Mouse (Mus musculus) v-Abl transformed pro-B cells (cell line): ENCODE data around the gene Ctsd.
"Not testable (repeated sequence)": the region's sequence is repeated elsewhere in the genome, so short reads cannot be mapped to it uniquely, and the experiment has no call there.

Experiments used
- in situ Hi-C, 2 experiments: fragments of 400-800 bp; cut with MboI; formaldehyde crosslinking; loops; one replicate each; pipeline ENCODE4 v1.15.1; 2025; ENCODE audit not compliant: unreplicated experiment in 2 of 2

Ctsd gene

DNA sequence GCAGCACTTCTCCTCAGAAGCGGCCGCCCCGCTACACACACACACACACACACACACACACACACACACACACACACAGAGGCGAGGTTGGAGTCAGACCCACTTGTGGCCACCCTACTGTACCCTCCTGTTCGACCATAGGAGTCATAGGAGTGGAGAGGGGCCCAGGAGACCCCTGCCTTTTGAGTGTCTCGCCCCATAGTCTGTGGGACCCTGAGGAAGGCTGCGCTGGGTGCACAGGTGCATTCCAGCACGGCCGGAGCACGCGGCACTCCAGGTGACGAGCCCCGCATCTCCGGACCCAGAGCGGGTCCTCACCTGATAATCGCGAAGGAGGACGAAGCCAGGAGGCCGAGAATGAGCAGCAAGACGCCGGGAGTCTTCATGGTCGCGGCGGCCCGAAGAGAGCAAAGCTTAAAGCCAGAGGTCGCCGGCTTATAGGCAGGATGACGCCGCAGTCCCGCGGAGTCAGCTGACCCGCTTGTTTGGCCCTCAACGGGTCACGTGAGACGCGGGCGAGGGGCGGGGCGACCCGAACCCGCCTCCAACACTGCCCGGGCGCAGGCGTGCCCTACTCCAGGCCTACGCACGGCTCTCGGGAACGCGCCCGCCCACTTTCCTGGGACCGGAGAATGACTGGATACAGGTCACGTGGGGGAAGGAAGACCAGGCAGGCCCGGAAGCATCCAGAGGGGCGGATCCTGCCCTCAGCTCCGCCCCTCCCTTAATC is at the start of gene Ctsd:
Ctsd (minus strand) TSS at position 620 of the 730 bp plus-strand sequence.
- in situ Hi-C loops: no loop called here

DNA sequence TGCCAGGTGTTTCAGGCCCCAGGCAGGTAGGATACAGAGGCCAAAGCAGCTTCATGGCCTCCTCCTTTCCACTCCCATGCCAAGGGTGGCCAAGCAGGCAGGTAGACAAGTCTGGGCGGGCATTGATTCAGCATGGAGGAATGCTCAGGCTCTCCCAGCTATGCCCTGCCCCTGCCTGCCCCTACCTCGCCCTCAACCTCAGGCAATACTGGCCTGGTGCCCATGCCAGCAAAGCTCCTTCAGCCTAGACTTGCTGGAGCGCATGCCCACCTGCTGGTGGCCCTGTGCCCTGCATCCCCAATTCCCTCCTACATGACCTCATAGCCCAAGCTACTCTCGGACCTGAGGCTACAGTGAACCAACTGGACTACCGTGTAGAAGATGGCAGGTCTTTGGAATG is 49.5 kb upstream of the Ctsd start:
- in situ Hi-C loops: loop anchor here (5.0 kb wide), 3 partner anchors 100 to 240 kb away; no protein-coding TSS in a partner anchor

DNA sequence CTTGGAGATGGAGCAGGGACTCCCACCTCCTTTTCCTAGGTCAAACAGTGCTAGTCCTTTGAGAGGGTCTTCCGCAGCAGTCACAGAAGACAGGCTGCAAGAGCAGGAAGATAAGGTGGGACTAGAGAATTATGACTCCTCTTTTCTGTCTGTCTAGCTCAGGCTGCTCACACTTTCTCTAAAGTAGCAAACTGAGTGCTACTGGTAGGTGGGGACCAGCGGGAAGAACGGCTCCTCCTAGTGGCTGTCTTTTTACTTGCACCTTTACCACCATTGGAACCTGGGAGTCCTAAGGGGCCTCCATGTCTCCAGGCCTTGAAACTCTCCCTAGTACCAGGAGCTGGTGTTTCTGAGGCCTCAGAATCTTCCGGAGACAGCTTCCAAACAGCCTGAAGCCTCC is 47.7 kb upstream of the Ctsd start:
- in situ Hi-C loops: loop anchor here (5.0 kb wide), 3 partner anchors 98 to 242 kb away; no protein-coding TSS in a partner anchor

- in situ Hi-C loops: loop anchor here in 1 of 2 experiments (5.0 kb wide), 1 partner anchor 42 kb away; no protein-coding TSS in a partner anchor
Measured at GRCm38 (mm10) chr7:142434137-142434865, 46.5 kb upstream of the Ctsd start, which contains the start of gene Syt8. Syt8 (plus strand) TSS chr7:142434850.

DNA sequence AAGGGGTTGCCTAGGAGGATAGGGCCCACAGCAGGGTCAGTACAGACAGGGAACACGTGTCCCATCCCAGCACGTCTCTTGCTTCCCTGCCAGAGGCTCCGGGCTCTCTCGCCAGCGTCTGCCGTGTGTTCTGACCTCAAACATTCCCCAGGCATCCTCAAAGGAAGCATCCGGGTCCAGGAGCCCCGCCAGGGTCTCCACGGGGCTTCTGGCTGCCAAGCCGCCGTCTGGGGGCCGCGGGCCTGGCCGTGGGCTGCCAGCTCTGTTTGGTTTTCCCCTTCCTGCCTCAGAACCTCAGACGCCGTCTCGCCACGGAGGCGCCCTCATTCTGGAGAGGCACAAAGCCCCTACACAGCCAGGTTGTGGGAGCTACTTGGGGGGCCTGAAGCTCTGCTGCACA is 45.8 kb upstream of the Ctsd start:
- in situ Hi-C loops: loop anchor here in 1 of 2 experiments (5.0 kb wide), 1 partner anchor 41 kb away; no protein-coding TSS in a partner anchor

DNA sequence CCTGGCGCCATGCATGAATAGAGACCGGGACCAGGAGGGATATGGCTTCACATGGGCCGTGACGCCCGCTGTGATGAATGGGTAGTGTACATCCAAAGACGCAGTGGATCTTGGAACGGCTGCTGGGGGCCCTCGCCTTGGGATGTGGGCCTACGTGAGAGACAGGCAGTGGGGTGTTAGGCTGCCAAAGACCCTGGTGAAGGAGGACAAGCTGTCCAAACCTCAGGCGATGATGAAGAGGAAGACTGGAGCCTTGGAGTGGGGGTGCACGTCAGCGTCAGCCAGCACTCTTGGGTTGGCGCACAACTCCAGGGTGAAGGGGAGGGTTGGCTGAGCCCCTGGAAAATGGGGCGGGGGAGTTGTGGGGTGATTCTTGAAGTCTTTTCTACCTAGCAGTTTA is 43.3 kb upstream of the Ctsd start:
- in situ Hi-C loops: loop anchor here in 1 of 2 experiments (5.0 kb wide), 1 partner anchor 39 kb away; no protein-coding TSS in a partner anchor

DNA sequence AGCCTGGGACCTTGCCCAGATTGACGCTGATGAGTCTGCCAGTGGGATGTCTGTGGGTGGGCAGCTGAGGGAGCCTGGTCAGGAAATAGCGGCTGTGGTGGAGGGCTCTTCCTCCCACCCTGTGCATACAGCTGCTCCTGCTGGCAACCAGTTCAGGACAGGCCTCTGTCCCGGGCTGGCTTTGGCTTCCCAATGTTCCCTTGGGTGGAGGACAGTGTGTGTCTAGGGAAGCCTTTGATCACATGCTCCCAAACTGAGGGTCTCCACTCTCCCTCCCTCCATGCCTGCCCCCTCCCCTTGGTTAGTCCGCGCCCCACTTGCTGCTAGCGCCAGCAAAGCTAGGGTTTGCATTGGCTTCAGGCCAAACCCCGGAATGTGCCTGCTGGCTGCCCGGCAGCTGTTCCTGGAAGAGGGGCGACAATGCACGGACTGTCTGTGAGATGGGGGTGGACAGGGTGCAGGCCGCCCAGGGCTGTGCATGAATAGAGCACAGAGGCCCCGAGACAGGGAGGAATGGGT is 42.4 kb upstream of the Ctsd start:
- in situ Hi-C loops: loop anchor here in 1 of 2 experiments (5.0 kb wide), 1 partner anchor 38 kb away; no protein-coding TSS in a partner anchor

DNA sequence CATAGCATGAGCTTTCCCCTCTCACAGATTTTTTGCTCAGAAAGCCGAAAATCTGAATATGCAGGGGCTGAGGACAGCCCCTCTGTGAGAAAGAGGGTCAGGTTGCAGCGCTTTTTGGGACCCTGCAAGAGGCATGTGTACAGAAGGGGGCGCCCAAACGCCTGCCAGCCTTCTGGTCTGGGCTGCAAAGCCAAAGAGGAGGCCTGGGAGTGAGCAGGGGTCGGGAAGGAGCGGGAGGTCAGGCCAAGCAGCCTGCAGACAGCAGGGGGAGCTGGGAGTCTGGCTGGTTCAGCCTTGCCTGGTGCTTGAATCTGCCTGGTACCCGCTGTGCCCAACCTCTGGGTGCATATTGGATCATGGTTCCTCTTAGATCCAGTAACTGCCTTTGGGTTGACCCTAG is 40.4 kb upstream of the Ctsd start:
- in situ Hi-C loops: no loop called here

- in situ Hi-C loops: no loop called here
Measured at GRCm38 (mm10) chr7:142425641-142426213, 37.9 kb upstream of the Ctsd start.

- in situ Hi-C loops: no loop called here
Measured at GRCm38 (mm10) chr7:142421826-142422225, 34.0 kb upstream of the Ctsd start.

- in situ Hi-C loops: no loop called here
Measured at GRCm38 (mm10) chr7:142419887-142420286, 32.0 kb upstream of the Ctsd start.

GRCm38 (mm10) chr7:142418679-142419078 is 30.8 kb upstream of the Ctsd start:
- in situ Hi-C loops: no loop called here

DNA sequence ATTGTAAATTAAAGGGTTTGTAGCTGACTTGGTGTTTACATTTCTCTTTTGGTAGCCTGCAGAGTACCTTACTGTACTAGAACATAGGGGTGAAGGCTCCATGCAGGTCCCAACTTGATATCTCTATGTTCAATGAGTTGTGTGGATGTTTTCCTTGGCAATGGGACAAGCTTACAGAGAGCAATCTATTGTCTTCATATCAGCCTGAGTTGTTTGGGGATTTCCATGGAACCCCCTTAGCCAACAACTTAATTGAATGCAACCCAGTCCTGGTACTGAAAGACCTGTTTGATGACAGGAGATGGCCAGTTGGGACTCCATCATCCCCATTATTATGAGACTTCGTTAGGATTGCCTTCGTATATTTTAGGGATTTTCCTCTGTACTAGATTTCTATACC is 30.2 kb upstream of the Ctsd start:
- in situ Hi-C loops: no loop called here

GRCm38 (mm10) chr7:142416225-142416624 is 28.4 kb upstream of the Ctsd start:
- in situ Hi-C loops: no loop called here

GRCm38 (mm10) chr7:142415314-142415713 is 27.5 kb upstream of the Ctsd start:
- in situ Hi-C loops: no loop called here

- in situ Hi-C loops: no loop called here
Measured at GRCm38 (mm10) chr7:142413285-142413684, 25.4 kb upstream of the Ctsd start.

- in situ Hi-C loops: no loop called here
Measured at GRCm38 (mm10) chr7:142409603-142410002, 21.8 kb upstream of the Ctsd start.

- in situ Hi-C loops: no loop called here
Measured at GRCm38 (mm10) chr7:142408686-142409085, 20.8 kb upstream of the Ctsd start.

DNA sequence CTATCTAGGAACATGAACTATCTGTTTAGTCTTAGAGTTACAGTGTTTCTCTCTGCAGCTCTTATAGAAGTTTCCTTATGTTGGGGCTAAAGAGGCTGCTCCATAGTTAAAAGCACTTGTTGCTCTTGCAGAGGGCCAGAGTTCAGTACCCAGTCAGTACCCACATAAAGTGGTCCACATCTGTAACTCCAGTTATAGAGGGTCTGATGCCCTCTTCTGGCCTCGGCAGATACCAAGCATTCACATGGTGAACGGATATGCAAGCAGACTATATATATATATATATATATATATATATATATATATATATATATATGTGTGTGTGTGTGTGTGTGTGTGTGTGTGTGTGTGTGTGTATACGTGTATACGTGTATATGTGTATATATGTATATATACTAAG is 20.1 kb upstream of the Ctsd start:
- in situ Hi-C loops: no loop called here

DNA sequence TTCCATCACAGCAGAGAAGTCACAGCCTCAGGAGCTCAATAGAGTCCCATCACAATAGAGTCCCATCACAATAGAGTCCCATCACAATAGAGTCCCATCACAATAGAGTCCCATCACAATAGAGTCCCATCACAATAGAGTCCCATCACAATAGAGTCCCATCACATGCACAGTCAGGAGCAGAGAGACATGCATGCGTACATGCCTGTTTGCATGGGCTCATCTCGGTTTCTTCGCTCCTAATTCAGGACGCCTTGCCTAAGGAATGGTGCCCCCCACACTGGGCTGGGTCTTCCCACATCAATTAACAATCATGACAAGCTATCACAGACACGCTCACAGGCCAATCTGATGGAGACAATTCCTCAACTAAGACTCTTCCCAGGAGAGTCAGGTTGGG is 17.3 kb upstream of the Ctsd start:
- in situ Hi-C loops: not testable (repeated sequence)

DNA sequence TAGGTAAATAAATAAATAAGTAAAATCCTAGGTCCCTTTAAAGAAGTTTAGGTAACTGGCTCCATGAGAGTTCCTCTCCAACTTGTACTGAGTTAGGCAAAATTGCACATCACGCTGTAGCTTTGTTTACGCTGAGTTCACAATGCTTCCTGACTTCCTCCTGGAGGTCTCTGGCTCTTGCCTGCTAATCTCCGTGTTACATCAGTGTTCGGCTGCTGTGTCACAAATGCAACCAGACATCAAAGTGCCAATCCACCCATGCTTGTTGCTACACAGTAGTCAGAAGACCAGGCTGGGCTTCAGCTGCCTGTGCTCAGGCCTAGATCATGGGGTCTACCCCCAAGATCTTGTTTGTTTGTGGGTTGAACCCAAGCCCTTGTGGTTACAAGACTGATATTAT is 15.8 kb upstream of the Ctsd start:
- in situ Hi-C loops: no loop called here
